Mouse (Mus musculus): Measurements from ENCODE around the gene Dcakd. TPM values are rescaled to one million over a fixed set of nuclear protein-coding genes. Genes with fewer than 3 reads are reported as not detected.

The Dcakd gene
- polyA plus RNA-seq, 1 experiment from 2014 or later: 101 TPM

- ATAC-seq: no peak
- WGBS: 93% methylated on average over 16 of the region's 16 CpGs
- H3K4me2 ChIP-seq (replicated peaks): no peak overlapping the region
- H3K9me3 ChIP-seq: no peaks in the 10 kb centered on the region
- no peak overlapping the region for H3K4me3 ChIP-seq (replicated peaks)
- H3K9ac ChIP-seq: no peak overlapping the region
- no peak overlapping the region for H3K27ac ChIP-seq
- H3K4me1 ChIP-seq (replicated peaks): peaks cover 16% of the 10 kb centered on the region
- peaks cover 16% of the 10 kb centered on the region for H3K36me3 ChIP-seq
- no peaks in the 10 kb centered on the region for H3K27me3 ChIP-seq (replicated peaks)
Observed at GRCm38 (mm10) chr11:103000111-103000510, 28.0 kb downstream of the Dcakd start.

- Histone ChIP-seq H3K4me3 (replicated peaks) (no peak overlapping the region), H3K9ac (no peak overlapping the region), H3K36me3 (peaks cover 22% of the 10 kb centered on the region), H3K9me3 (no peaks in the 10 kb centered on the region), H3K27ac (peak overlapping the region; percentile 32; the same call in 1 of the 2 replicates), H3K4me2 (replicated peaks) (no peak overlapping the region), H3K4me1 (replicated peaks) (peaks cover 15% of the 10 kb centered on the region), H3K27me3 (replicated peaks) (no peaks in the 10 kb centered on the region)
- 81% methylated on average over 14 of the region's 14 CpGs for WGBS
- no peak for ATAC-seq
Observed at GRCm38 (mm10) chr11:102999317-102999970, 28.7 kb downstream of the Dcakd start.

- peaks cover 25% of the 10 kb centered on the region for H3K36me3 ChIP-seq
- H3K4me3 ChIP-seq (replicated peaks): no peak overlapping the region
- peak overlapping the region; percentile 32; the same call in 1 of the 2 replicates for H3K27ac ChIP-seq
- 45% methylated on average over 14 of the region's 14 CpGs for WGBS
- peak; percentile 52 for ATAC-seq
- H3K9me3 ChIP-seq: no peaks in the 10 kb centered on the region
- H3K27me3 ChIP-seq (replicated peaks): no peaks in the 10 kb centered on the region
- 0 out of 2 replicates have a peak overlapping the region, but pooled peaks have one; percentile 3 for H3K4me2 ChIP-seq (replicated peaks)
- peaks cover 15% of the 10 kb centered on the region for H3K4me1 ChIP-seq (replicated peaks)
- no peak overlapping the region for H3K9ac ChIP-seq
Observed at GRCm38 (mm10) chr11:102998577-102999316, 29.4 kb downstream of the Dcakd start.

- H3K27ac ChIP-seq: no peak overlapping the region
- no peak overlapping the region for H3K4me2 ChIP-seq (replicated peaks)
- H3K4me3 ChIP-seq (replicated peaks): no peak overlapping the region
- no peaks in the 10 kb centered on the region for H3K9me3 ChIP-seq
- no peak overlapping the region for H3K9ac ChIP-seq
- peaks cover 25% of the 10 kb centered on the region for H3K36me3 ChIP-seq
- WGBS: 78% methylated on average over 7 of the region's 7 CpGs
- ATAC-seq: peak; percentile 15; the same call in 1 of the 2 replicates
- H3K27me3 ChIP-seq (replicated peaks): no peaks in the 10 kb centered on the region
- peaks cover 11% of the 10 kb centered on the region for H3K4me1 ChIP-seq (replicated peaks)
Observed at GRCm38 (mm10) chr11:102998254-102998576, 29.9 kb downstream of the Dcakd start.

GRCm38 (mm10) chr11:102996991-102997770, 31.0 kb downstream of the Dcakd start:
- H3K36me3 ChIP-seq: peaks cover 25% of the 10 kb centered on the region
- peaks cover 3% of the 10 kb centered on the region for H3K27me3 ChIP-seq (replicated peaks)
- H3K4me1 ChIP-seq (replicated peaks): peaks cover 12% of the 10 kb centered on the region; the same call in 1 of the 2 replicates
- WGBS: 95% methylated on average over 12 of the region's 12 CpGs
- H3K9ac ChIP-seq: no peak overlapping the region
- no peak overlapping the region for H3K27ac ChIP-seq
- ATAC-seq: no peak
- no peak overlapping the region for H3K4me2 ChIP-seq (replicated peaks)
- no peaks in the 10 kb centered on the region for H3K9me3 ChIP-seq
- no peak overlapping the region for H3K4me3 ChIP-seq (replicated peaks)

- Histone ChIP-seq H3K4me1 (replicated peaks) (peaks cover 19% of the 10 kb centered on the region), H3K4me2 (replicated peaks) (no peak overlapping the region), H3K27me3 (replicated peaks) (peaks cover 10% of the 10 kb centered on the region), H3K27ac (no peak overlapping the region), H3K9me3 (no peaks in the 10 kb centered on the region), H3K36me3 (peaks cover 25% of the 10 kb centered on the region), H3K4me3 (replicated peaks) (no peak overlapping the region), H3K9ac (no peak overlapping the region)
- ATAC-seq: no peak
- 76% methylated on average over 7 of the region's 7 CpGs for WGBS
Observed at GRCm38 (mm10) chr11:102996385-102996784, 31.7 kb downstream of the Dcakd start.

GRCm38 (mm10) chr11:102994952-102995351, 33.2 kb downstream of the Dcakd start:
- Histone ChIP-seq H3K36me3 (peaks cover 25% of the 10 kb centered on the region), H3K9me3 (no peaks in the 10 kb centered on the region), H3K27me3 (replicated peaks) (peaks cover 18% of the 10 kb centered on the region), H3K27ac (no peak overlapping the region), H3K4me2 (replicated peaks) (no peak overlapping the region), H3K4me1 (replicated peaks) (peaks cover 24% of the 10 kb centered on the region), H3K4me3 (replicated peaks) (no peak overlapping the region), H3K9ac (no peak overlapping the region)
- no peak for ATAC-seq
- WGBS: 87% methylated on average over 18 of the region's 18 CpGs

- Histone ChIP-seq H3K4me2 (replicated peaks) (no peak overlapping the region), H3K9me3 (no peaks in the 10 kb centered on the region), H3K36me3 (peaks cover 25% of the 10 kb centered on the region), H3K27me3 (replicated peaks) (peaks cover 24% of the 10 kb centered on the region), H3K27ac (no peak overlapping the region), H3K9ac (no peak overlapping the region), H3K4me3 (replicated peaks) (no peak overlapping the region), H3K4me1 (replicated peaks) (peaks cover 21% of the 10 kb centered on the region)
- ATAC-seq: peak; percentile 17; the same call in 1 of the 2 replicates
- WGBS: 62% methylated on average over 17 of the region's 17 CpGs
Observed at GRCm38 (mm10) chr11:102993420-102994029, 34.6 kb downstream of the Dcakd start.

GRCm38 (mm10) chr11:102992940-102993339, 35.2 kb downstream of the Dcakd start:
- peak; percentile 50; the same call in 1 of the 2 replicates for ATAC-seq
- H3K4me1 ChIP-seq (replicated peaks): peaks cover 21% of the 10 kb centered on the region
- H3K27ac ChIP-seq: no peak overlapping the region
- 8% methylated on average over 5 of the region's 5 CpGs for WGBS
- H3K27me3 ChIP-seq (replicated peaks): peaks cover 24% of the 10 kb centered on the region
- H3K4me2 ChIP-seq (replicated peaks): no peak overlapping the region
- no peaks in the 10 kb centered on the region for H3K9me3 ChIP-seq
- peaks cover 25% of the 10 kb centered on the region for H3K36me3 ChIP-seq
- no peak overlapping the region for H3K9ac ChIP-seq
- H3K4me3 ChIP-seq (replicated peaks): no peak overlapping the region

GRCm38 (mm10) chr11:102991681-102992080, 36.5 kb downstream of the Dcakd start:
- H3K27ac ChIP-seq: peak overlapping the region; percentile 20
- peak; percentile 50 for ATAC-seq
- peak overlapping the region; percentile 59 for H3K4me2 ChIP-seq (replicated peaks)
- peak overlapping the region; percentile 8; the same call in 1 of the 2 replicates for H3K9ac ChIP-seq
- H3K27me3 ChIP-seq (replicated peaks): peaks cover 24% of the 10 kb centered on the region
- H3K4me1 ChIP-seq (replicated peaks): peaks cover 21% of the 10 kb centered on the region
- peak overlapping the region; percentile 22; the same call in 1 of the 2 replicates for H3K4me3 ChIP-seq (replicated peaks)
- no peaks in the 10 kb centered on the region for H3K9me3 ChIP-seq
- 0 out of 2 replicates have a peak, but pooled peaks cover 18% of the 10 kb centered on the region for H3K36me3 ChIP-seq
- 3% methylated on average over 16 of the region's 16 CpGs for WGBS

GRCm38 (mm10) chr11:102990152-102990663, 37.9 kb downstream of the Dcakd start:
- H3K27me3 ChIP-seq (replicated peaks): peaks cover 24% of the 10 kb centered on the region
- no peaks in the 10 kb centered on the region for H3K9me3 ChIP-seq
- WGBS: 5% methylated on average over 29 of the region's 29 CpGs
- peak overlapping the region; percentile 37 for H3K4me3 ChIP-seq (replicated peaks)
- 0 out of 2 replicates have a peak, but pooled peaks cover 10% of the 10 kb centered on the region for H3K36me3 ChIP-seq
- peak overlapping the region; percentile 81 for H3K4me2 ChIP-seq (replicated peaks)
- H3K27ac ChIP-seq: no peak overlapping the region
- H3K9ac ChIP-seq: peak overlapping the region; percentile 39
- ATAC-seq: peak; percentile 41; the same call in 1 of the 2 replicates
- peaks cover 21% of the 10 kb centered on the region for H3K4me1 ChIP-seq (replicated peaks)
